Mouse (Mus musculus): ENCODE results near the gene Cpeb4. TPM values are rescaled to one million over a fixed set of nuclear protein-coding genes. Genes with fewer than 3 reads are reported as not detected.

Cpeb4 gene
- total and polyA plus RNA-seq, 3 experiments: 15.3 to 97.3 (median 83.4) TPM

DNA sequence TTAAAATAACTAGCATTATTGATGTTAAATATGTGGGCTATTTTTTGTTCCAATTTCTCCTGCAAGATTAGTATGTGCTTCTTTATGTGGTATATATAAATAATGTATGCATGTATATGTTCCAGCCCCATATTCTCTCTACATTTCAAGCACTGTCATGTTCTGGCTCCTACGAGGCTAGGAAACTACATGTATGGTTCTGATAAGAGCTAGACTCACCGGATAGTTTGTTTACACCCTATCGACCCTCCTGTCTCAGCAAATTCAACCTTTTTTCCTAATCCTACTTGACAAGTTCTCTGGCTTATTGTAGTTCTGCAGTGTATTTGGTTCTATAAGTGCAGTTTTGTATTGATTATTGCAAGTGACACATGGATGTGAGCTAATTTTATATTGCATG lies 36.7 kb upstream of the Cpeb4 start:
- TF ChIP-seq EP300 (IDR thresholded peaks at IDR 0.05; ENCODE audit: insufficient read depth, low read depth, low read length) (no peak), POLR2A (IDR thresholded peaks at IDR 0.05; ENCODE audit: insufficient read depth, low read depth, low read length) (no peak), CTCF (IDR thresholded peaks at IDR 0.05) (no peak)
- H3K27me3 ChIP-seq (ENCODE audit: control insufficient read depth, insufficient read depth, low read length): no peaks in the 10 kb centered on the region
- intact Hi-C loops (cut with DNase I): loop anchor here (5.0 kb wide), 1 partner anchor 68 kb away; no protein-coding TSS in a partner anchor
- 70% methylated on average over 3 of the region's 3 CpGs for WGBS
- no peaks in the 10 kb centered on the region for H3K36me3 ChIP-seq (ENCODE audit: control insufficient read depth, insufficient read depth, low read length)
- H3K9ac ChIP-seq (ENCODE audit: low read depth, low read length): no peak overlapping the region
- no peak overlapping the region for H3K27ac ChIP-seq
- H3K79me2 ChIP-seq (replicated peaks; ENCODE audit: control insufficient read depth, insufficient read depth, low read length): no peaks in the 10 kb centered on the region
- DNase-seq: no peak
- H3K4me1 ChIP-seq (ENCODE audit: control insufficient read depth, insufficient read depth, low read length): peaks cover 12% of the 10 kb centered on the region
- no peak overlapping the region for H3K4me3 ChIP-seq

DNA sequence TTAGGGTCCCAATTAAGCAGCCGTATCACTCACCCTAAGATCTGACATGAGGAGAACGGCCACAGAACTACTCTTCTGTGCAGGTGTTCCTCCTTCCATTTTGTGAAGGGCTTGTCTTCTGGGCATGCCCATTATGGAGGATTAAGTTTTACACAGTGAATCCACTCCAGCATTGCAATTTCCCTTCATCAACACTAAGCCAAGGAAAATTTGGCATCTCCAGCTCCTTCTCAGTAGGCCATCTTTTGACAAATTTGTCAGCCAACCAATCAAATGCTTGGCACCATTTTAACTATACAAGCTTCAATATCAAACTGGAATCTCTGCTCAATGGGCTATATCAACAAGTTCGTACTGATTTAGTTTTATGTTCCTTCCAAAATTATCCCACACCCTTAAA lies 34.8 kb upstream of the Cpeb4 start:
- TF ChIP-seq POLR2A (IDR thresholded peaks at IDR 0.05; ENCODE audit: insufficient read depth, low read depth, low read length) (no peak), EP300 (IDR thresholded peaks at IDR 0.05; ENCODE audit: insufficient read depth, low read depth, low read length) (no peak), CTCF (IDR thresholded peaks at IDR 0.05) (no peak)
- intact Hi-C loops (cut with DNase I): loop anchor here (5.0 kb wide), 1 partner anchor 70 kb away; no protein-coding TSS in a partner anchor
- DNase-seq: no peak
- Histone ChIP-seq H3K9ac (ENCODE audit: low read depth, low read length) (no peak overlapping the region), H3K4me1 (ENCODE audit: control insufficient read depth, insufficient read depth, low read length) (peaks cover 11% of the 10 kb centered on the region), H3K36me3 (ENCODE audit: control insufficient read depth, insufficient read depth, low read length) (no peaks in the 10 kb centered on the region), H3K27ac (no peak overlapping the region), H3K27me3 (ENCODE audit: control insufficient read depth, insufficient read depth, low read length) (no peaks in the 10 kb centered on the region), H3K4me3 (no peak overlapping the region), H3K79me2 (replicated peaks; ENCODE audit: control insufficient read depth, insufficient read depth, low read length) (no peaks in the 10 kb centered on the region)
- 96% methylated on average over 3 of the region's 3 CpGs for WGBS

DNA sequence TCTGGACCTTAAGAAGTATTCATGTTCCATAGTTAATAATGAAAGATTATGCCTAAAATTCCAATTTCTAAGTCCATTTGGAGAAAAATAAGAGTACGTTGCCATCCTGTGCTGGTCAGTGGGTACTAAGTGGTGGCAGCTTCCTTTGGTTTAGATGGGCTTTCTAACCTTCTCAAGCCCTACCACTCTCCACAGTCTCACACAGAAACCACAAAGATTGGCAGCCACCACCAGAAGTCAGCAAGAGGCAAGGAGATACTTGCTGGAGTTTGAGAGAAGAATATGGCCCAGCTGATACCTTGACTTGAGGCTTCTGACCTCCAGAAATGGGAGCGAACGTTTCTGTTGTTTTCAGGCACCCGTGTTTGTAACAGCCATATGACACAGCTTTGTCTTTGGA lies 34.3 kb upstream of the Cpeb4 start:
- intact Hi-C loops (cut with DNase I): loop anchor here (2.0 to 5.0 kb wide), 2 partner anchors 70 to 123 kb away; no protein-coding TSS in a partner anchor
- TF ChIP-seq CTCF (IDR thresholded peaks at IDR 0.05): no peak
- TF ChIP-seq POLR2A (IDR thresholded peaks at IDR 0.05; ENCODE audit: insufficient read depth, low read depth, low read length): no peak
- no peak for TF ChIP-seq EP300 (IDR thresholded peaks at IDR 0.05; ENCODE audit: insufficient read depth, low read depth, low read length)
- WGBS: 92% methylated on average over 4 of the region's 4 CpGs

GRCm38 (mm10) chr11:31838442-31839083 lies 33.4 kb upstream of the Cpeb4 start:
- 16% methylated on average over 7 of the region's 7 CpGs for WGBS
- Histone ChIP-seq H3K79me2 (replicated peaks; ENCODE audit: control insufficient read depth, insufficient read depth, low read length) (no peaks in the 10 kb centered on the region), H3K27ac (peak overlapping the region; percentile 83), H3K4me1 (ENCODE audit: control insufficient read depth, insufficient read depth, low read length) (peaks cover 8% of the 10 kb centered on the region), H3K4me3 (no peak overlapping the region), H3K27me3 (ENCODE audit: control insufficient read depth, insufficient read depth, low read length) (no peaks in the 10 kb centered on the region), H3K9ac (ENCODE audit: low read depth, low read length) (no peak overlapping the region), H3K36me3 (ENCODE audit: control insufficient read depth, insufficient read depth, low read length) (no peaks in the 10 kb centered on the region)
- TF ChIP-seq CTCF (IDR thresholded peaks at IDR 0.05) (no peak), EP300 (IDR thresholded peaks at IDR 0.05; ENCODE audit: insufficient read depth, low read depth, low read length) (peak; percentile 60; the same call in 1 of the 2 replicates), POLR2A (IDR thresholded peaks at IDR 0.05; ENCODE audit: insufficient read depth, low read depth, low read length) (no peak)
- intact Hi-C loops (cut with DNase I): loop anchor here (2.0 to 5.0 kb wide), 2 partner anchors 71 to 124 kb away; no protein-coding TSS in a partner anchor
- peak; percentile 72 to 83 for DNase-seq

More for the DNA sequence above, 34.3 kb upstream of the Cpeb4 start:
- Histone ChIP-seq H3K79me2 (replicated peaks; ENCODE audit: control insufficient read depth, insufficient read depth, low read length) (no peaks in the 10 kb centered on the region), H3K9ac (ENCODE audit: low read depth, low read length) (no peak overlapping the region), H3K4me1 (ENCODE audit: control insufficient read depth, insufficient read depth, low read length) (peaks cover 8% of the 10 kb centered on the region), H3K4me3 (no peak overlapping the region), H3K27ac (peak overlapping the region; percentile 83), H3K36me3 (ENCODE audit: control insufficient read depth, insufficient read depth, low read length) (no peaks in the 10 kb centered on the region), H3K27me3 (ENCODE audit: control insufficient read depth, insufficient read depth, low read length) (no peaks in the 10 kb centered on the region)
- DNase-seq: no peak

GRCm38 (mm10) chr11:31839084-31839460 lies 32.9 kb upstream of the Cpeb4 start:
- Histone ChIP-seq H3K36me3 (ENCODE audit: control insufficient read depth, insufficient read depth, low read length) (no peaks in the 10 kb centered on the region), H3K79me2 (replicated peaks; ENCODE audit: control insufficient read depth, insufficient read depth, low read length) (no peaks in the 10 kb centered on the region), H3K4me1 (ENCODE audit: control insufficient read depth, insufficient read depth, low read length) (peaks cover 8% of the 10 kb centered on the region), H3K27ac (peak overlapping the region; percentile 83), H3K9ac (ENCODE audit: low read depth, low read length) (no peak overlapping the region), H3K4me3 (no peak overlapping the region), H3K27me3 (ENCODE audit: control insufficient read depth, insufficient read depth, low read length) (no peaks in the 10 kb centered on the region)
- TF ChIP-seq POLR2A (IDR thresholded peaks at IDR 0.05; ENCODE audit: insufficient read depth, low read depth, low read length) (no peak), CTCF (IDR thresholded peaks at IDR 0.05) (no peak), EP300 (IDR thresholded peaks at IDR 0.05; ENCODE audit: insufficient read depth, low read depth, low read length) (0 out of 2 replicates have a peak, but pooled peaks have one; percentile 32)
- peak in 1 of 2 experiments; percentile 50 for DNase-seq
- intact Hi-C loops (cut with DNase I): loop anchor here (2.0 to 5.0 kb wide), 2 partner anchors 72 to 124 kb away; no protein-coding TSS in a partner anchor
- 16% methylated on average over 6 of the region's 6 CpGs for WGBS

Data from heart, adult 2 months (tissue).